Mouse (Mus musculus): ENCODE data around the gene Zxdc. TPM values are rescaled to one million over a fixed set of nuclear protein-coding genes. Genes with fewer than 3 reads are reported as not detected.
A peak's percentile ranks its signal among the peaks of the same experiment; 100 is the strongest.

Gene Zxdc
- polyA plus RNA-seq (2015; fragmentation: Nextera tagmentation; extraction: Ambion mirVana) = 7.1 and 7.3 TPM in 2 replicates

DNA sequence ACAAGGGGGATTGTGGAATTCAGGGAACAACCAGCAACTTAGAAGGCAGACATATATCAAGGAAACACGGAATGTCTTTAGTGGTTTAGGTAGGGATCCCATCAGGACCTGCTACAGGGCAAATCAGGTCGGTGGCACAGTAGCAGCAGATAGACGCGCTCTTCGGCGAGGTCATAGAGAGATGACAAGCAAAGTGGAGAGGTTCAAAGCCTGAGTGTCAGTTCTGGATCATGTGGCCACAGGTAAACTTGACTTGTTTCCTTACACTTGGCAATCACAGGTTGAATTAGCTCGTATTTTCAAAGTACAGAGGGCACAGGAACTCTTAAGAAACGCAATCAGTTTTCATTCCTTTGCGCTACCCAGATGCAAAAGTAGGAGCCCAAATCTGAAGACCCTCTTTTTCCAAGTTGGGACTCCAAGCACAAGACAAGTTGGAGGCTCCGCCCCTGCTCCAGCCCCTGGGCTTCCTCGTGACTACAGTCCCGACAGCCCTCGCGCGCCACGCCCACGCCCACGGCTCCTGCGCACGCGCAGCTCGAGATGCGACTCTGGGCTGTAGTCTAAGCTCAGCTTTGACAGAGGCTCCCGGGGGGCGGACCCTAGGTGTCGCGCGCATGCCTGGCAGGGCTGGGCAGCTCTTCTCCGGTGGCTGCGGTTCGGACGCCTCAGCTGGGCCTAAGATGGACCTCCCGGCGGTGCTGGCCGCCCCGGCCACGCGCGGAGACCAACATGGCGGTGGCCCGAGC, at the start of gene Zxdc:
Zxdc (plus strand) TSS at position 517 of the 749 bp plus-strand sequence.
- Histone ChIP-seq H3K27me3 (replicated peaks) (no peaks in the 10 kb centered on the region), H3K4me3 (replicated peaks) (peak within 1 kb of the TSS; percentile 97), H3K27ac (peak within 1 kb of the TSS; percentile 86), H3K9ac (peak within 1 kb of the TSS; percentile 86), H3K36me3 (0 out of 2 replicates have a peak, but pooled peaks cover 8% of the 10 kb centered on the region), H3K9me3 (no peaks in the 10 kb centered on the region), H3K4me1 (replicated peaks) (peaks cover 11% of the 10 kb centered on the region), H3K4me2 (replicated peaks) (peak within 1 kb of the TSS; percentile 91)
- WGBS = 6% methylated on average over 41 of the region's 41 CpGs
- peak; percentile 98 for ATAC-seq

DNA sequence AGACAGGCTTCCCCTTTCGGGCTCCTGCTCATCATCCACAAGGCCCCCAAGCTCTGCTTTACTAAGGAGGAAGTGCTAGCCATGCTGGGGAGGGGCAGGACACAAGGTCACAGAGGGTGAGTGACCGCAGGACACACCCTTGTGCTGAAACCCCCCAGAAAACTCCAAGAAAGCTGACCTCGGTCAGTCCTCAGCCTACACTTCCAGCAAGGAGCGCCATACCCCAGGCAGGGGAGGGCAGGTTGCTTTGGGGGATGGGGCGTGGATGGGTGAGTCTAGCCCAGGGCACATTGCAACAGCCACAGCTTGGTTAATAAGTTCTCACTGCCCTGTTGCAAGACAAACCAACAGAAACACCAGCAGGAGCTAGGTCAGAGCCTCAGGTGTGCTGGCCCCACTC, 48.9 kb upstream of the Zxdc start:
- H3K4me3 ChIP-seq (replicated peaks) = no peak overlapping the region
- peak; percentile 36; the same call in 1 of the 2 replicates for ATAC-seq
- no peak overlapping the region for H3K27ac ChIP-seq
- no peak overlapping the region for H3K4me2 ChIP-seq (replicated peaks)
- no peaks in the 10 kb centered on the region for H3K9me3 ChIP-seq
- H3K27me3 ChIP-seq (replicated peaks) = no peaks in the 10 kb centered on the region
- H3K36me3 ChIP-seq = no peaks in the 10 kb centered on the region
- WGBS = 80% methylated on average over 5 of the region's 5 CpGs
- H3K9ac ChIP-seq = no peak overlapping the region
- no peaks in the 10 kb centered on the region for H3K4me1 ChIP-seq (replicated peaks)

DNA sequence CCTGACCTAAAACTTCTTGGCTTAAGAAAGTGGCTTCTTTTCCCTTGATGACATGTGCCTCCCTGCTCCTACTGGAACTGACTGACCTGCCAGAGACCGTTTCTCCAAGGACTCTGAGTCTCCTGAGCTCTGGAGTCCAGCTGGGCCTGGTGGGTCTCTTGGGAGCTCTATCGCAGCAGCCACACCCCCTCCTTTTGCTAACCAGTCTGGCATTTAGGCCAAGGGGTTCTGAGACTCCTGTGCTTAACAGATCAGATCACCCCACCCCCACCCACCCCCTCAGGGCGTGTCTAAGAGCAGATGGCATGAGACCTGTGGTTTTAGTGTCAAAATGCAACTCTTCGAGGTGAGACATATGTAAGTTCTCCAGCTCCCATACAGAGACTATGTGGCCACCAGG, 47.5 kb upstream of the Zxdc start:
- Histone ChIP-seq H3K4me1 (replicated peaks) (no peaks in the 10 kb centered on the region), H3K9me3 (no peaks in the 10 kb centered on the region), H3K27me3 (replicated peaks) (no peaks in the 10 kb centered on the region), H3K9ac (no peak overlapping the region), H3K4me3 (replicated peaks) (no peak overlapping the region), H3K36me3 (no peaks in the 10 kb centered on the region), H3K4me2 (replicated peaks) (no peak overlapping the region), H3K27ac (no peak overlapping the region)
- ATAC-seq = no peak
- 48% methylated on average over 4 of the region's 4 CpGs for WGBS

DNA sequence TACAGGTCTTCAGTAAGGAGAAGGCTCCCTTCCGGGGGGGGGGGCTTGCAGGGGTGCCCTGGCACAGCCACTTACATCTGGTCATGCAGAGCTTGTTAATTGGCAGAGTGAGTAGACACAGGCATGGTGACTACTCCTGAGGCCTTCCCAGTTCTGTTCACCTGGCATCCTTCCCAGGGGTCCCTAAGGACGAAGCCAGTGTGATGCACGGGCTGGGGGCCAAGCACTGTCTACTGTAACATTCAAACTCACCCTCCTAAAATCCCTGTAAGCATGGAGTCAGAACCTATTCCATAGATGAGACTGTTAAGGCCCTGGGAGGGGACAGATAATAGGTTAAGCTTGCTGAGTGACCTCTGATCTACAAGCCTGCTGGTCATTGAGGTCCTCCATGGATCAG, 45.3 kb upstream of the Zxdc start:
- no peak for ATAC-seq
- 67% methylated on average over 3 of the region's 3 CpGs for WGBS
- Histone ChIP-seq H3K9me3 (no peaks in the 10 kb centered on the region), H3K36me3 (no peaks in the 10 kb centered on the region), H3K27me3 (replicated peaks) (no peaks in the 10 kb centered on the region), H3K4me2 (replicated peaks) (no peak overlapping the region), H3K4me1 (replicated peaks) (no peaks in the 10 kb centered on the region), H3K4me3 (replicated peaks) (no peak overlapping the region), H3K27ac (no peak overlapping the region), H3K9ac (no peak overlapping the region)

DNA sequence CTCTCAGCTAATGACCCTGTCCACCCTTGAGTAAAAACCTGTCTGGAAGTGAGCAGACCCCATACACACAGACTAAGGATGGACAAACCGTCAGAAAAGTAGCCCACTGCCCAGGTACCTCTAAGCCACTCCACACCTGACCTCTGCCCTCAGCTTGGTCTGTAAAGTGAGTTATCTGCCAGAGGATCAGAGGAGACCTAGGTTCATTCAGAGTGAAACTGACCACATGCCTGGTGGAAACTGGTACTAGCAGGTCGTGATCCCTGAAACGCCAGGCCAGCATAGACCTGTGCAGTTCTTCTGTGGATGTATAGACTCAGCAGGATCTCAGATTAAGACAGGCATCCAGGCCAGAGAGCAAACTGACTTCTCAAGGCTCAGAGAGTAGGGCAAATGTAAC, 44.8 kb upstream of the Zxdc start:
- H3K9ac ChIP-seq = no peak overlapping the region
- H3K36me3 ChIP-seq = no peaks in the 10 kb centered on the region
- ATAC-seq = no peak
- no peak overlapping the region for H3K4me3 ChIP-seq (replicated peaks)
- no peaks in the 10 kb centered on the region for H3K27me3 ChIP-seq (replicated peaks)
- H3K4me2 ChIP-seq (replicated peaks) = no peak overlapping the region
- H3K4me1 ChIP-seq (replicated peaks) = no peaks in the 10 kb centered on the region
- no peak overlapping the region for H3K27ac ChIP-seq
- 47% methylated on average over 3 of the region's 3 CpGs for WGBS
- no peaks in the 10 kb centered on the region for H3K9me3 ChIP-seq

DNA sequence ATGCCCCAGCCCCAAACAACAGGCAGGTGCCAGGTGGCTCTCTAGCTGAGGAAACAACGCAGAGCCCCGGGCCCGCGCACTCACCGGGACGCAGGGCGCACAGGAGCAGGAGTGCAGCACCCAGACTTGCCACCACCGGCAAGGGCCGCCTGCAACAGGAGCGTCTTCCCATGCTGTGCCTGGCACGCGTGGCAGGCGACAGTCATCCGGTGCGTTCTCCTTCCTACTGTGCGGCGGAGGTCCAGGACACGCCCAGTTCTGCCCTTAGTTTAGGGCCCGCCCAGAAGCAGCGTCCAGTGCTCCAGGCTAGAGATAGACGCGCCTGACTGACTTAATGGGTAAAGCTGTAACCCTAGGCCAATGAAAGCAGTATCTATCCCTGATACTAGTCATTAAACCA, 44.3 kb upstream of the Zxdc start, which contains the start of gene Chst13:
Chst13 (minus strand) TSS at position 195 of the 400 bp plus-strand sequence.
- Histone ChIP-seq H3K4me2 (replicated peaks) (peak within 1 kb of the TSS; percentile 60), H3K4me1 (replicated peaks) (no peaks in the 10 kb centered on the region), H3K9ac (no peak within 1 kb of the TSS), H3K27me3 (replicated peaks) (no peaks in the 10 kb centered on the region), H3K36me3 (no peaks in the 10 kb centered on the region), H3K9me3 (no peaks in the 10 kb centered on the region), H3K27ac (no peak within 1 kb of the TSS), H3K4me3 (replicated peaks) (peak within 1 kb of the TSS; percentile 16; the same call in 1 of the 2 replicates)
- WGBS = 6% methylated on average over 22 of the region's 22 CpGs
- peak; percentile 63 for ATAC-seq

DNA sequence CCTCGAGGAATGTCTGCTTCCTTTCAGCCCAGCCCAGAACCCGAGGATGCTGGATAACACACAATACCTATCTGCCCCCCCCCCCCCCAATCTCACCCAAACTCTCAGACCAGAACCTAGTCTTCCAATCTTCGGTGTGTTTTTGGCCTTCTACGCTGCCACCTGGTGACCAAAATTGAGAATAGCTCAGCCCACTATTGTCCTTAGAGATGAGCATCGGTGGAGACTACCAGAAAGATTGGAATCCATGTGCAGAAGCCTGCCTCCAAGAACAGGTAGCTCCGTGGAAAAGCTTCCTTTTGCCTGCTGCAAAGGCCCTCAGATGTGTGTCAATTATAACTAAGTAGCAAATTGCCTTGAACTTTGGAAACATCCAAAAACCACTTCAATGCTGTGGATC, 41.6 kb upstream of the Zxdc start:
- H3K4me3 ChIP-seq (replicated peaks) = no peak overlapping the region
- H3K27ac ChIP-seq = no peak overlapping the region
- no peaks in the 10 kb centered on the region for H3K36me3 ChIP-seq
- ATAC-seq = no peak
- H3K4me2 ChIP-seq (replicated peaks) = no peak overlapping the region
- H3K9ac ChIP-seq = no peak overlapping the region
- no peaks in the 10 kb centered on the region for H3K27me3 ChIP-seq (replicated peaks)
- H3K9me3 ChIP-seq = no peaks in the 10 kb centered on the region
- H3K4me1 ChIP-seq (replicated peaks) = no peaks in the 10 kb centered on the region
- 19% methylated on average over 6 of the region's 6 CpGs for WGBS

DNA sequence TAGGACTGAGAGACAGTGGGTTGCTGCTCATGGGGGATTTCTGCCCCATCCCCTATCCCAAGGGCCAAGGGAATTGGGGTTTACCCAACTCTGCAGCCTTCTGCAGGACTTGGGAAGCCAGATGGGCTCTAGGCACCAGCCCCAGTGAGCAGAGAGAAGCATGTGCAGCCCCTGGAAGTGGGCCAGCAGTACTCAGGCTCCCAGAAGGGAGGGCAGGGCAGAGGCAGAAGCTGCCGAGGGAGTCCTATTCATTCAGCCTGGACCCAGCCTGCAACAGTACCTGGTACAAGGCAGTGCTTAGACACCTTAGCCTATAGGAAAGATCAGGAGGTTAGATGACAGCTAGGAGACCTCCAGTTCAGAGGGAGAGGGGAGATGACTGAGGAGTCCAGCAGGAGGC, 39.3 kb upstream of the Zxdc start:
- H3K27ac ChIP-seq = no peak overlapping the region
- no peaks in the 10 kb centered on the region for H3K27me3 ChIP-seq (replicated peaks)
- no peak overlapping the region for H3K4me2 ChIP-seq (replicated peaks)
- H3K4me1 ChIP-seq (replicated peaks) = no peaks in the 10 kb centered on the region
- no peak overlapping the region for H3K4me3 ChIP-seq (replicated peaks)
- 15% methylated on average over 1 of the region's 1 CpGs for whole genome bisulfite sequencing
- no peaks in the 10 kb centered on the region for H3K36me3 ChIP-seq
- no peak overlapping the region for H3K9ac ChIP-seq
- H3K9me3 ChIP-seq = no peaks in the 10 kb centered on the region
- 0 out of 2 replicates have a peak, but pooled peaks have one; percentile 13 for ATAC-seq

DNA sequence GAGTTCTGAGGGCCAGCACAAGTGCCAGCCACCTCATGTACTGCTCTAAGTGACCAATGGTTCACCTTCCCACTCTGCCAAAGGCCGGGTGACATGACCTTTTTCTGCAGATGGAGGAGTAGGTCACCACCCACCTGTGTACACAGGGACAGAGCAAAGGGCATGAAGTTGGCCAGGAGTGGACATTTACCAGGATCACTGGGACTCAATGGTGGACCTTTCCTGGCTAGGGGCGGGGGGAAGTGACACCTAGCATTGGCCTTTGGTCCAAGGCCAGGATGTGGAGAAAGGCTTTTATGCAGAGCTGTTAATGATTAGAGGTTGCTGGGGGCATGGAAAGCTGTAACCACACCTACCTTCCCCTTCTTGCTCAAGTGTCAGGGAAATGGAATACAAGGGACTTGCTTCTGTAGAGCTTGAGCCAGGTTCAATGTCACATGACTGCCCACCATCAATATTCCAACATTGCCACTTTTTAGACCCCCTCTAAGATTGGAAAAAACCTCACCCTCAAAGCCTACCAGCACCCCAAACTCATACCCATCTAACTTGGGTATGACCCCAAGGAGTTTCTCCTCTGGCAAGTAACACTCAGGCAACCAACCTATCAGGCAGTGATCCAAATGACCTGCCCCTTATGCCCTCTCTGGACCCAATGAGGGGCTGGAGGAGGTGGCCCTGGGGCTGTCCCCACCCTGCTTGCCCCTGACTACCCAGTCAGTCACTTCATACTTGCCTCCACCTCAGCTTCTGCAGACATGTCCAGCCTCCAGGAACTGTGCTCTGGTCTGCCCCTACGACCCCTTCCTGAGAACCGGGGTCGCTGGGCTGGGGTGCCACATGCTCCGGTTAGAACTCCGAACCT, 36.5 kb upstream of the Zxdc start, which contains the start of gene Uroc1:
Uroc1 (plus strand) TSS at position 724 of the 865 bp plus-strand sequence.
- Histone ChIP-seq H3K9me3 (no peaks in the 10 kb centered on the region), H3K4me3 (replicated peaks) (no peak within 1 kb of the TSS), H3K4me2 (replicated peaks) (no peak within 1 kb of the TSS), H3K27me3 (replicated peaks) (no peaks in the 10 kb centered on the region), H3K9ac (no peak within 1 kb of the TSS), H3K4me1 (replicated peaks) (no peaks in the 10 kb centered on the region), H3K36me3 (no peaks in the 10 kb centered on the region), H3K27ac (no peak within 1 kb of the TSS)
- ATAC-seq = peak; percentile 44; the same call in 1 of the 2 replicates
- 78% methylated on average over 7 of the region's 7 CpGs for WGBS

DNA sequence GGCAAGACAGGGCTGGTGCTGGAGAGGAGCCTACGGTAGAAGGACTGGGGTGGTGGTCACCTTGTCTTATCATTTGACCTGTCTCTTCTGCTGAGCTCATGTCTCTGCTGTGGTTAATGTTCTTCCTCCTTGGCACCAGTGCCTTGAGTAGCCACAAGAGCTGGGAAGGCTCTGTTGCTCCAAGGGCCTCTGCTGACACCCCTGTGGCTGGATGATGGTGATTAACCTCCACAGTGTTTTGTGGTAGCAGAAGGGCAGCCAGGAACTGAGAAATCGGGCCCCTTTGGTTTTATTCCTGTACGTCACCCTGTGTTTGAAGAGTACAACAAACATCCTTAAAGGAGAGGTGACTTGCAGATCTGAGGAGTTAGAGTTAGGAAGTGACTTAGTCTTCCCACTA, 35.0 kb upstream of the Zxdc start:
- H3K36me3 ChIP-seq = no peaks in the 10 kb centered on the region
- no peak overlapping the region for H3K27ac ChIP-seq
- no peak overlapping the region for H3K4me3 ChIP-seq (replicated peaks)
- no peaks in the 10 kb centered on the region for H3K4me1 ChIP-seq (replicated peaks)
- no peaks in the 10 kb centered on the region for H3K27me3 ChIP-seq (replicated peaks)
- 60% methylated on average over 3 of the region's 3 CpGs for WGBS
- ATAC-seq = no peak
- no peak overlapping the region for H3K4me2 ChIP-seq (replicated peaks)
- H3K9ac ChIP-seq = no peak overlapping the region
- H3K9me3 ChIP-seq = no peaks in the 10 kb centered on the region

DNA sequence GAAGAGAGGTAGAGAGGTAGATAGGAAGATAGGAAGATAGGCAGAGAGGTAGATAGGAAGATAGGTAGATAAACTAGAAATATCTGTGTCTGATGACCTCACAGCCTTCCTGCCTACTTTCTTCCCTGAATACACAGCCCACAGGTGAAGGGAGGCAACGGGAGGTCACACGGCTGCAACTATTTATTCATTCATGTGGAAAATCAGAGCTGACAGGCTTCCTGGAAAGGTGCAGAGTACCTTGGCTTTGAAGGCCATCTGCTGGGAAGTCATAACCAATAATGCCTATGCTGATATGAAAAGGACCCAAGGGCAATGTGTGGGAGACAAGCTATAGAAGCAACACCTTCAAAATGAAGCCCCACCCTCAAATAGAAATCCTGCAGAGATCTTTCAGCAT, 26.9 kb upstream of the Zxdc start:
- Histone ChIP-seq H3K4me2 (replicated peaks) (no peak overlapping the region), H3K27ac (no peak overlapping the region), H3K9ac (no peak overlapping the region), H3K4me1 (replicated peaks) (no peaks in the 10 kb centered on the region), H3K9me3 (no peaks in the 10 kb centered on the region), H3K4me3 (replicated peaks) (no peak overlapping the region), H3K27me3 (replicated peaks) (no peaks in the 10 kb centered on the region), H3K36me3 (no peaks in the 10 kb centered on the region)
- 69% methylated on average over 2 of the region's 2 CpGs for WGBS
- ATAC-seq = no peak

DNA sequence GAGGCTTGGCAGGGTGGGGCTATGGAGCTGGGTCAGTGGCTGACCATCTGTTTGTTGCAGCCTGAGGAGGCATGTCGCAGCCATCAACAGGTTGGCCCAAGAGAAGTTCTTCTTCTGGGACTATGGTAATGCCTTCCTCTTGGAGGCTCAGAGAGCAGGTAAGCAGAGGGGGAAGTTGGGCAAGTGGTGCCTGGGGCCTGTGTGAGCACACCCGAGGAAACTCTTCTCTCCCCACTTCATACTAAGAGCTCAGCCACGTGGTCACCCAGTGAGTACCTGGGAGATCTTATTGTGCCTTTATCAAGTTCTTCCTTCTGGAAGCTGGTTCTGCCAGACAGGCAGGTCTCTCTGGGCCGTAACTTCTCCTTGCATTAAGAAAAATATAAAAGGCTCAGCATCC, 22.1 kb upstream of the Zxdc start:
- no peak overlapping the region for H3K9ac ChIP-seq
- H3K36me3 ChIP-seq = no peaks in the 10 kb centered on the region
- H3K4me1 ChIP-seq (replicated peaks) = no peaks in the 10 kb centered on the region
- H3K27ac ChIP-seq = no peak overlapping the region
- no peak for ATAC-seq
- no peaks in the 10 kb centered on the region for H3K27me3 ChIP-seq (replicated peaks)
- no peak overlapping the region for H3K4me2 ChIP-seq (replicated peaks)
- WGBS = 73% methylated on average over 4 of the region's 4 CpGs
- H3K4me3 ChIP-seq (replicated peaks) = no peak overlapping the region
- H3K9me3 ChIP-seq = no peaks in the 10 kb centered on the region

Data from intestine, embryonic 15.5 days (tissue).